Mouse (Mus musculus) thymus, adult 18-20 months (tissue): ENCODE results near the gene Mpdu1.
"Not testable (repeated sequence)": the region's sequence is repeated elsewhere in the genome, so short reads cannot be mapped to it uniquely, and the experiment has no call there.

Experiments
- DNase-seq, 2 experiments: peaks; one replicate each; pipeline ENCODE4 v3.0.0; 2022; ENCODE audit warnings: mixed read lengths in 2 of 2

Mpdu1 gene

GRCm38 (mm10) chr11:69662213-69662966, at the start of gene Mpdu1:
Mpdu1 (minus strand) TSS chr11:69662642.
- peak; percentile 91 to 94 for DNase-seq

GRCm38 (mm10) chr11:69711082-69711481, 48.6 kb upstream of the Mpdu1 start:
- no peak for DNase-seq

- no peak for DNase-seq
Observed at GRCm38 (mm10) chr11:69710470-69710869, 48.0 kb upstream of the Mpdu1 start.

DNA sequence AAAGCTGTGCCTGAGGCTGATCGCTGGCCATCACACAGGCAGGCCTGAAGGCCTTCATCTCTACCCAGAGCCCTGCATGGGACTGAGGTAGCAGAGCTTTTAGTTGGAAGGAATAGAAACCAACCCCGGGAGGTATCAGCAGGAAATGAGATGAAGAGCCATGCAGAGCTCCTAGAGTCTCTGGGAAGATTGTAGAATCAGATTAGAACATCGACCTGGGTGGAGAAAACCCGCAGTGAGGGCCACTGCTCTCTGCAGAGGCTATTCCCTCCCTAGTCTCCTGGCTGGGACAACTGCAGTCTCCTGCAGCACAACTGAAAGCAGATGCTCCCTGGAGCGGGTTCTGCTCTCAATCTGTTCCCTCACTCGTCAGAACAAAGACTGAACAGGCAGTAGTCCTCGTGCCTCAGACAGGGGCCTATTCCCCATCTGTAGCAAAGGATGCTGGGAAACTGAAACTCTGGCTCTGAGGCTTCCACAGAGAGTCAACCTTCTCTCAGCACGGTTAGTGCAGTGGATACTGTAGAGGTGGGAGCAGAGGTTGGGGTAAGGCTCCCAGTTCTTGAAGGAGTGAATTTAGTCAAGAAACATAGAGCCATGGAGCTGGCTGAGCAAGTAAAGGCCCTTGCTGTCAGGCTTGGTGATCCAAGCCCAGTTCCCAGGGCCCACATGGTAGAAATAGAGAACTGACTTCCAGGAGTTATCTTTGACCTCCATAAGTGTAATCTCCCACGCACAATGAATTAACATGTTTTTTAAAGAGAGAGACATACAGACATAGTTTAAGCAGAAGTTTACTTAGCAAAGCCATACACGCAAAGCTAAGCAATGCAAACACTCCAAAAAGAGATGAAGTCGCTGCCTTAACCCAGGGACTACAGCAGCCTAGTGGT, 47.4 kb upstream of the Mpdu1 start:
- no peak for DNase-seq

DNA sequence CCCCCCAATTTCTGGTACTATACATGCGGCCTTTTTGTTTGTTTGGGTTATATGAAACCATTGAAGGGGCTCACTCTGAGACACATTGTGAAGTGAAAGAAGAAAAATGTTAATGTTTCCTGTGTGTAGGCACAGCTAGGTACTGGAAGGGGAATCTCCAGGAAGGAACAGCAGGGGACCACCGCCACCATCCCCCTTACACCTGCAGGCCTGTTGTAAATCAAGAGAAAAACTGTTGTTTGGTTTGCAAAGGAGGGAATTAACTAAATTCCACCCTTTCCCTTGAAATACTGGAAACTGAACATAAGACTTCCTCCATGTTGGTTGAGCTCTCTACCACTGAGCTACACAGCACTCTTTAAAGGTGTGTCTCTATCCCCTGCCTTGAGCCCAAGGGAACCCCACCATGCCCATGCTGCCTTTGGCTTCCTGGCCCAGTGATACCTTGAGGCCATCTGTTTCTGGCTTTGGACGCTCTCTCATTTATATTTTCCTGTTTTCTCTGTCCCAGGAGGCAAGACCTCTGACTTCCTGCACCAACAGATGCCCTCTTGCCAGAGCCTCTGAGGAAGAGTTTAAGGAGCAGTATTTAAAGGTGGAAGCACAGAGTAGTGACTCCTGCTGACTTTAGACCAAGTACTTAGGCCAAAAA, 46.3 kb upstream of the Mpdu1 start:
- no peak for DNase-seq

- DNase-seq: no peak
Observed at GRCm38 (mm10) chr11:69707873-69708381, 45.5 kb upstream of the Mpdu1 start.

DNA sequence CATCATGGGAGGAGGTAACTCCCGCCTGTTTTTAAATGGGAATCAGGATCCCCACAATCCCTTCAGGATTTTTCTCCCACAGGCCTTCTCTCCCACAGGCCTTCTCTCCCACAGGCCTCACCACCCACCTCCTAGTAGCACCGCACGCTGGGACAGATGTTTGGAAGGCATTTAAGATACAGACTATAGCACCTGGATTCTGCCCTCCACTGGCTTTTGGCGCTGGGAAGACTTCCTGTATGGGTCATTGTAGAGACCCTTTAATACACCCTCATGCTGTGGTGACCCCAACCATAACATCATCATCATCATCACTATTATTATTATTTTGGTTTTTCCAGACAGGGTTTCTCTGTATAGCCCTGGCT, 45.0 kb upstream of the Mpdu1 start:
- no peak for DNase-seq

DNA sequence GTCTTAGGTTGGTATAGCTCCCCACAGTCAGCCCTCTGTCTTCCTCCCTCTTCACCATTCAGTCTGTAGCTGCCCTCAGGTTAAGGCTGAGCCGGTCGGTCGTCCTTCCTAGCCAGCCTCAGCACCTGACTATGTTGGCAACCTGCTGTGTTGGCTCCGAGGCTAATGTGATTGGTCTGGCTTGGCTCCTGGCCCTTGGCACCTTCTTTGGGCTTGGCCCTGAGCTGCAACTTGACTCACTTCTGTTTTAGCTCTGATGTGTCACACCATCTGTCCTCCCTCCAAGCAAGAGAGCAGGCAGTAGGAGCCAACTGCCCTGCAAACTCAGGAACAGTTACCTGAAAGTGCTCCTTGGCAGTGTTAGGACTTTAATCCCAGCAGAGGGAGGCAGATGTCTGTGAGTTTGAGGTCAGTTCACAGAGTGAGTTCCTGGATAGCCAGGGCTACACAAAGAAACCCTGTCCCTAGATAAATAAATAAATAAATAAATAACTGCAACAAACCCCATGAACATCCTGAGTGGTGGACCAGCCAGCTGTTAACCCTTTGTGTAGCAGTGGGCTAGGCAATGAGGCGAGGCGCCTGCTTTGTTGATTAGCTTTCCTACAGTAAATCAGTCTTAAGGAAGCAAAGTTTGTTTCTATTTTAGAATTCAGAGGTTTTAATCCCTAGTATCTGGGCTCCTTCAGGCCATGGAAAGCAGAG, 44.5 kb upstream of the Mpdu1 start:
- DNase-seq: no peak

- DNase-seq: no peak
Observed at GRCm38 (mm10) chr11:69704613-69705010, 42.2 kb upstream of the Mpdu1 start.

DNA sequence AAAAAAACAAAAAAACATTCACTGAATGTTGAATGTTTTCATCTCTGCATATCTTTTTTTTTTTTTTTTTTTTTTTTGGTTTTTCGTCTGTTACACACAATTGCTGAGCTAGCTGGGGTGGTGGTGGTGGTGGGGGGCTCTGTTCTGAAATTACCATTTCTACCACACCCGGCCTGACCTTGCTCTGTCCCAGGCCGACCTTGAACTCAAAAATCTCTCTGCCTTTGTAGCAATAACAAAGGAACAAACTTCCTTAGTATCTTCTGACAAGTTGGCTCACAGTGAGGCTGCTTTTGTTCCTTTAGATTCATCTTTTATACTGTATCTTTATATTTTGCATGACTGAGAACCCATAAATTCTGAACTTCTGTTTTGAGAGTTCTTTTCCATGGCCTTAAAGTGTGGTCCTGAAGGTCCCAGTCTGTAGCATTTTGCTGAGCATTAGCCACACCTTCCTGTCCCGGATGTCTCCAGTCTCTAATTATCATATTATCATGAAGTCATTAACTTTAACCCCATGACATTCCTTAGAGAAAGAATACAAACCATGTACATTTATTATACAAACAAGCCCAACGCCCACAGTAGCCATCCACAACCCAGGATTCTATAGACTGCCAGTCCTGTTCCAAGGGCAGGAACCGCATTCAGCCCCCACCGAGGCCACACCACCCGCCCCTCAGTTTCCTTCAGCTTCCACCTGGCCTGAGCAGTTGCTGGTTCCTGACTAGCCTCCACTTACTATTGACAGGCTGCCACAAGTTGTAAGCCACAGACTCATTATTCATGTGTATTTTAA, 41.6 kb upstream of the Mpdu1 start:
- DNase-seq: no peak

DNA sequence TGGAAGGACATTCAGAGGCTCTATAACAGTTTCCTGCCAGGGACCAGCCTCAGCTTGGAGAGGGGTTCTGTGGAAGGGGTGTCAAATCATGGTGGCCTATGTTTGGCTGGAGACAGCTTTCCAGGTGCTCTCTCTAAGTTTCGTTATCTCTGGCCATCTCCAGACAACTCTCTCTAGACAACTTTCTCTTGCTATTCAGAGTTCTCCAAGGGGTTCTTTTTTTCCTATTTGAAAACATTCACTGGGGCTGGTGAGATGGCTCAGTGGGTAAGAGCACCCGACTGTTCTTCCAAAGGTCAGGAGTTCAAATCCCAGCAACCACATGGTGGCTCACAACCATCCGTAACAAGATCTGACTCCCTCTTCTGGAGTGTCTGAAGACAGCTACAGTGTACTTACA, 40.9 kb upstream of the Mpdu1 start:
- not testable (repeated sequence) for DNase-seq

DNA sequence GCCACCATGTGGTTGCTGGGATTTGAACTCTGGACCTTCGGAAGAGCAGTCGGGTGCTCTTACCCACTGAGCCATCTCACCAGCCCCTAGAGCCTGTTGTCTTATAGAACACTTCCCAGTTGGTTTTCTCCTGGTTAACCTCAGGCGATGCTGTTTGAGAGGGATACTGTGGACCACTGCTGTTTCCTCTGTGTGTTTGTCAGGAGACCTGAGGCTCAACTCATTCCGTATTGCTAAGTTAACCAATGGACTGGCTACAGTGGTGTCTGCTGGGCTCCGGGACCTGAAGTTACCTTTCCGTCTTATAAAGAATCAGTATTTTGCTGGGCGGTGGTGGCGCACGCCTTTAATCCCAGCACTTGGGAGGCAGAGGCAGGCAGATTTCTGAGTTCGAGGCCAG, 40.4 kb upstream of the Mpdu1 start:
- not testable (repeated sequence) for DNase-seq

GRCm38 (mm10) chr11:69699595-69699994, 37.2 kb upstream of the Mpdu1 start:
- no peak for DNase-seq

DNA sequence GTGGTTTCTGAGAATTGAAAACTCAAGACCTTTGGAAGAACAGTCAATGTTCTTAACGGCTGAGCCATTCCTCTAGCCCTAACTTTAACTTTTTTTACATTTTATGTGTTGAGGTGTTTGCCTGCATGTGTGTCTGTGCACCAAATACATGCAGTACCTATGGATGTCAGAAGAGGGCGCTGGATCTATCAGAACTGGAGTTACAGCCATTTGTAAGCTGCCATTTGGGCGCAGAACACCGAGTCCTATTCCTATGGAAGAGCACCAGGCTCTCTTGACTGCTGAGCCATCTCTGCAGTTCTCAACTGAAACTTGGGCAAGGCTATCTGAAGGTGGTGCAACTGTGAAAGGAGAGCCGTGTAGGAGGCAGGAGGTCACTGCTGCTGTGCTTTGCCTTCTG, 36.1 kb upstream of the Mpdu1 start:
- DNase-seq: no peak

DNA sequence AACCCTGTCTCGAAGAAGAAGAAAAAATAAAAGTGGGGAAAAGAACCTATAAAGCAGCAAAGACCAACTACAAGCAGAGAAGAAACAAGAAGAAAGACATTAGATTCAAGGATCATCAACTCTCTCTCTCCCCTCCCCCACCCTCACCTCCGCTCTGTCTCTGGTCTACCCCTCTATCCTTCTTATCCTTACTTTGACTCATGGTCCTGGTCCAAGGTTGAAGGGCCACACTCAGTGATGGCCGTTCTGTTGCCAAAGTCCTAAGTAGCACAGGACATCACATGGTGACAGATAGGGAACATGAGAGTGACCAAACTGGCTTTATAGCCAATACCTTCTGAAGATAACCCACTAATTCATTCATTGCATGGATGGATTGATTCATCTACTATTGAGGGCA, 35.0 kb upstream of the Mpdu1 start:
- no peak for DNase-seq

- no peak for DNase-seq
Observed at GRCm38 (mm10) chr11:69695361-69696181, 33.1 kb upstream of the Mpdu1 start, which contains the start of the genes Tnfsf12 and Tnfsfm13. Tnfsf12 (minus strand) TSS chr11:69695849. Tnfsfm13 (minus strand) TSS chr11:69696098.

DNA sequence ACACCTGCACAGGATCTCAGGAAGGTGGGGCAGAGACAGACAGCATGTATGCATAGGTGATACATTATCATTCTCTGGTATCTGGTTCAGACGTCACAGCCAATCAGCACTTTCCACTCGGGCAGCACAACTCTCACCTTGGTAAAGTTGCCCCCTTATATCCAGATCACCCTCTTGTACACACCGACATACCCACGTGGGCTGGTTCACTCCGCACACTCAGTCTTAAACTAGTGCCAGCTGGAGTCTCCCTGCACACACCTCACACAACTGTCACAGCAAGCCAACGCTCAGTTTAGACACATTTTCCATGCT, 32.6 kb upstream of the Mpdu1 start:
- DNase-seq: no peak

DNA sequence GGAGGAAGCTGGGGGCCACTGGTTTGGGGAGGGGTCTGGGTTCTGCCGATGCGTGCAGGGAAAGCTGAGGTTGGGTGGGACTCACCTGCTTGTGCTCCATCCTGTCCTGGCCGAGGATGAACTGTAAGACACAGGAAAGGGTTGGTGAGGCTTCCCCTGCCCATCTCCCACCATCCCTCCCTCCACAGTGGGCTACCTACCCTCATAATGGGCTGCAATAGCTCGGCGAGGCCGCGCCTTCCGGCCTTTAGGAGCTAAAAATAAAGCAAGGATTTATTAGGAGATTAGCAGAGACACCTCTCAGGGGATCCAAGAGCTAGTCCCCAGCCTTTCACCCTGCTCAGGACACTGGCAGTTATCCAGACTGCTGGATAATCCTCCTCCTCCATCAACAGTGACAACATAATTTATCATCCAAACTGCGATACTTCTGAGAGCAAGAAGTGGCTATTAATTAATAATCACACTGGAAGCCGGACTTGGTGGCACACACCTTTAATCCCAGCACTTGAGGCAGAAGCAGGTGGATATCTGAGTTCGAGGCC, 31.1 kb upstream of the Mpdu1 start:
- no peak for DNase-seq

- no peak for DNase-seq
Observed at GRCm38 (mm10) chr11:69692863-69693262, 30.4 kb upstream of the Mpdu1 start.

DNA sequence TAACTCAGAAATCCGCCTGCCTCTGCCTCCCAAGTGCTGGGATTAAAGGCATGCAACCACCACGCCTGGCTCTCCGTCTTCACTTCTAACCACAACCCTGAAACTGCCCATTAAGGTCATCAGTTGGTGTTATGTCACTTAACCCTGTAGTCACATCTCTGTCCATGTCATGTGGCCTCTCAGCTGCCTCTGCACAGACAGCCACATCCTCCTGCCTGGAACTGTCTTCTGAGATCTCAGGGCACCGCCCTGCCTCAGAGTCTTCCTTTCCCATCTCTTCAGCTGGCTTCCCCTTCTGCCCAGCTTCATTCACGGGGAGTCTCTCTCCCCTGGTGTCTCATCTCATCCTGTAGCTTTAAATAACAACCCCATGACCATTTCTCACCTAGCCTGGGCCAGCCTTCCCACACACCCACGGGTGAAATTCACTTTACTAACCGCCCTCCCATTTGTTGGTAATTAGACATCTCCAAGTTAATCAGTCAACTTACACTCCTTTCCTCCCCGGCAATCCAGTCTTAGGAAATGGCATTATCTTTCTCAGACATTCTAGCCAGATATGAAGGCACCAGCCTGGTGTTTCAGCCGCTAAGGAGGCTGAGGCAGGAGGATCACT, 29.9 kb upstream of the Mpdu1 start:
- DNase-seq: no peak
